Mouse (Mus musculus) splenic B cell, adult 2 months (primary cell): ENCODE results near the gene Ccne1.
"Not testable (repeated sequence)": the region's sequence is repeated elsewhere in the genome, so short reads cannot be mapped to it uniquely, and the experiment has no call there.

Source experiments
- DNase-seq: peaks from one replicate; pipeline ENCODE4 v3.0.0-alpha.2; 2011; ENCODE audit warnings: low read depth, low spot score
- H3K27me3 ChIP-seq: 2 replicates; pipeline ENCODE4 v1.6.1; 2012; ENCODE audit warnings: mild to moderate bottlenecking, low read length, moderate library complexity, mixed read lengths; ENCODE audit not compliant: control insufficient read depth, poor library complexity, insufficient read depth, severe bottlenecking
- H3K36me3 ChIP-seq: 2 replicates; pipeline ENCODE4 v1.6.1; 2012; ENCODE audit warnings: mild to moderate bottlenecking, low read length, moderate library complexity, mixed read lengths; ENCODE audit not compliant: control insufficient read depth, poor library complexity, insufficient read depth, severe bottlenecking

The Ccne1 gene

DNA sequence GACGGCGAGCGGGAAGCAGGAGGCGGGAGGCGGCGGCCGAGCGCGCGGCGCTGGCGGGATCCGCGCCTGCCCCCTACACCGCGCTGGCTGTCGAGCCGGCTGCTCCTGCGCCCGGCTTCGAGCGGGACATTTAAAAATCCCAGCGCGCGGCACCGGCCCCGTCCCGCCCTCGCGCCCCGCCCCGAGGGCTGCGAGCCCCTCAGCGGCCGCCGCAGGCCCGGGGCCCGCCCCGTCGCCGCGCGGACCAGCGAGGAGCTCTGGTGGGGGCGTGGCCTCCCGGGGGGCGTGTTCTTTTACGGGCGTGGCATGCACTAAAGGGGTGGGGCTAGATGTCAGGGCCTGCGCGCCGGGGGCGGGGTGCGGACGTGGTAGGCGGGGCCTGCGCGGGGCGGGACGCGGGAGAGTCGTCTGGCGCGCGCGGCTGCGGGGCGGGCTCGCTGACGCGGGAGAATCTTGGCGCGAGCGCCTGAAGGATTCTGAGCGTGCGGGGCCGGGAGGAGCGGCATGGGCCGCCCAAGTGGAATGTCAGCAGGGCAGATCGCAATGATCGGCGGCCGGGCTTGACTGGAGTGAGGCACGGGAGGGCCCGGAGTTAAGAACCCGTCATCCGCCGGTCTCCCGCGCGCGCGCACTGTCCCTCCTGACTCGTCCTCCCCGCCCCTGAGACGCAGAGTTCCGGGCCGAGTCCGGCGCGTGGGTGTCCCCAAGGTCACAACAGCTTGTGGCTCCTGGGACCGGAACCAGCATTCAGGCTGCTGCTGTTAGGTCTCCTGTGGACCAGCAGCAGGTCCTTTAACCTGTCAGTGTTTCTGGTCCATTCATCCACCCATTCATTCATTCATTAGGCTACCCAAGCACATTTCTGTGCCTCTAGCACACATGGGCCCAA is at the start of gene Ccne1:
TSS of gene Ccne1 (minus strand) at position 164 of the 889 bp plus-strand sequence.
- Histone ChIP-seq H3K27me3 (no peaks in the 10 kb centered on the region), H3K36me3 (no peaks in the 10 kb centered on the region)
- DNase-seq: peak; percentile 98

GRCm38 (mm10) chr7:38155829-38156228 is 48.5 kb upstream of the Ccne1 start:
- peak; percentile 56 for DNase-seq
- no peaks in the 10 kb centered on the region for H3K27me3 ChIP-seq
- no peaks in the 10 kb centered on the region for H3K36me3 ChIP-seq

GRCm38 (mm10) chr7:38152571-38152970 is 45.2 kb upstream of the Ccne1 start:
- Histone ChIP-seq H3K27me3 (no peaks in the 10 kb centered on the region), H3K36me3 (no peaks in the 10 kb centered on the region)
- no peak for DNase-seq

DNA sequence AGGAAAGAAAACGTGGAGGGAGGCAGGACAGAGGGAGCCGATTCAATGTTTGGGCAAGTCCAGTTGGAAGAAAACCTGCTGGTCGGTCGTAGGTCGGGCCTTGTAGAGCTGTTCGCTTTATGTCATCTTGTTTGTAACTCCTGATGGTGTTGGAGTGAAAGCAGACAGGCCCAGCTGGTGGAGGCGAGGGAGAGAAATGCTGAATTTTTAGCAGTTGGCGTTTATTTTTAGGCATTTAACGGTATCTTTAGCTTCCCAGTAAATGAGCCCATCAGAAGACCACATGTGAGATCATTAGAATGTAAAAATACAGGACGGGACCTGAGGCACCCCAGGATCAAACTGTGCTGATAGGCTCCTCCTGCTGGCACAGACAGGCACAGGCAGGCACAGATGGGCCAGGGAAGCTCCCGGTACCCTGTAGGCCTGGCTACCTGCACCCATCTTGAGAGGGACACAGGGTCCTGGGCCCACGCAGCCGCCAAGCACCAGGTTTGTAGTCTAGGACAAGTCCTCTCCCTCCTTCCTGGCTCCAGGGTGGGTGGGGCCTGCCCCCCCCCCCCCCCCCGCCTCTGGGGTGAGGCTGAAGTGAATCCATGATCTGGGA is 44.5 kb upstream of the Ccne1 start:
- Histone ChIP-seq H3K36me3 (no peaks in the 10 kb centered on the region), H3K27me3 (no peaks in the 10 kb centered on the region)
- DNase-seq: no peak

DNA sequence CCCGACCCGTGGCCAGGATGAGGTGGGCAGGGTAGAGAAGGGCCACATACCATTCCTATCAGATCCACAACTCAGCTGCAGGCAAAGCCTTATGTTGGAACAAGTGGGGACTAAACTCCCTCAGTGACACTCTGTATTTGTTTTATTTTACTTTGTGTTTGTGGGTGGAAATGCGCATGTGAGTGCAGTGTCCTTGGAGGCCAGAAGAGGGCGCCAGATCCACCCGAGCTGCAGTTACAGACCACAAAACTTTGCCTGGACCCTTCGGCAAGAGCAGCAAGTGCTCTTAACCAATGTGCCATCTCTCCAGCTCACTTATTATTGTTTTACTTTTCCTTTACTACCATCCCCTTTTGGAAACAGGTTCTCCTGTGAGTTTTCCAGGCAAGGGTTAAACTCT is 40.1 kb upstream of the Ccne1 start:
- Histone ChIP-seq H3K36me3 (no peaks in the 10 kb centered on the region), H3K27me3 (no peaks in the 10 kb centered on the region)
- no peak for DNase-seq

DNA sequence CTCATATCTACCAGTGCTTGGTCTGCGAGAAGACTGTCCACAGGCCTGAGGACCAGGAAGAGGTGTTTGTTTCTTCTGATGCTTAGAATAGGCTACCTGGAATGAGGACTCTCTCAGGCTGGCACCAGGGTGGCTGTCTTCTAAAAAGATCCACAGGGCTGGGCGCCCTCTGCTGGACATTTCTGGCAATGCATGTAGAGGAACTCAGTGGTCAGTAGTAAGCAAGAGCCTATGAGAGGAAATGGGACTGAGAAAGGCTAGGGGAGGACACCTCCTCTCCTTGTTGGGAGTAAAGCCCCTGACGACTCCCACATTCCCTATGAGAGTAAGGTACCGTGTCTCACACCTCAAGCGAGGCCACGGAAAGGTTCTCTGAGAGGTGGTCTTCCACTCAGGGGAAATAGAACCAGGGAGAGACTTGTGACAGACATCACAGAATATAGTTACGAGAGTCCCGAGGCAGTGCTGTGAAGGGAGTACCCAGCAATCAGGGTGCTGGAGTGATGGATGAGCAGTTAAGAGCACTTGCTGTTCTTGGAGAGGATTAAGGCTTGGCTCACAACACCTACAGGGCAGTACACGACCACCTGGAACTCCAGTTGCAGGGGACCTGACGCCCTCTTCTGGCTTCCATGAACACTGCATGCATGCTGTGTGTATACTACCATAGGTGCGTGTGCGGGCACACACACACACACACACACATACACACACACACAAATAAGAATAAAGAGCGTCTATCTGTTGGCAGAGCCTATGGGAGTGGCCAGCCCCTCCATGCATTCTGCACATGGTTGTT is 34.6 kb upstream of the Ccne1 start:
- DNase-seq: peak; percentile 91
- Histone ChIP-seq H3K27me3 (no peaks in the 10 kb centered on the region), H3K36me3 (no peaks in the 10 kb centered on the region)

DNA sequence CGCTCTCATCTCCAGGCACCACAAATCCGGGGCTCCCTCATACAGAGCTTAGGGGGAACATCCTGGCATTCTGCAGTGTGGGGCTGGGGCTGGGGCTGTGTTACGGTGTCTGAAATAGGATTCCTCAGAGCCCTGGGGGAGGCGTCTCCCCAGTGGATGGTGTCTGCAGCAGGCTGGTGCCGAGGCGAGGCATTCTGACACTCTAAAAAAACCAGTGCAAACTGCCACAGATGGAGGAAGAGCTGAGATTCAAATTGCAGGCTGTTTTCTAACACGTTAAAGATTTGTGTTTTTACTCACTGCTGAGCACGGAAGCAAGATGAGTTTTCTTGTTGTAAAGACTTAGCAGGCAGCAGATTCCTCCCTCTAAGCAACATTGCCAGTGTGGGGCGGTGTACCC is 33.0 kb upstream of the Ccne1 start:
- no peaks in the 10 kb centered on the region for H3K27me3 ChIP-seq
- H3K36me3 ChIP-seq: no peaks in the 10 kb centered on the region
- DNase-seq: no peak

- no peak for DNase-seq
- no peaks in the 10 kb centered on the region for H3K36me3 ChIP-seq
- no peaks in the 10 kb centered on the region for H3K27me3 ChIP-seq
Measured at GRCm38 (mm10) chr7:38134471-38134870, 27.1 kb upstream of the Ccne1 start.

GRCm38 (mm10) chr7:38131186-38131585 is 23.9 kb upstream of the Ccne1 start:
- no peaks in the 10 kb centered on the region for H3K36me3 ChIP-seq
- H3K27me3 ChIP-seq: no peaks in the 10 kb centered on the region
- DNase-seq: peak; percentile 77

DNA sequence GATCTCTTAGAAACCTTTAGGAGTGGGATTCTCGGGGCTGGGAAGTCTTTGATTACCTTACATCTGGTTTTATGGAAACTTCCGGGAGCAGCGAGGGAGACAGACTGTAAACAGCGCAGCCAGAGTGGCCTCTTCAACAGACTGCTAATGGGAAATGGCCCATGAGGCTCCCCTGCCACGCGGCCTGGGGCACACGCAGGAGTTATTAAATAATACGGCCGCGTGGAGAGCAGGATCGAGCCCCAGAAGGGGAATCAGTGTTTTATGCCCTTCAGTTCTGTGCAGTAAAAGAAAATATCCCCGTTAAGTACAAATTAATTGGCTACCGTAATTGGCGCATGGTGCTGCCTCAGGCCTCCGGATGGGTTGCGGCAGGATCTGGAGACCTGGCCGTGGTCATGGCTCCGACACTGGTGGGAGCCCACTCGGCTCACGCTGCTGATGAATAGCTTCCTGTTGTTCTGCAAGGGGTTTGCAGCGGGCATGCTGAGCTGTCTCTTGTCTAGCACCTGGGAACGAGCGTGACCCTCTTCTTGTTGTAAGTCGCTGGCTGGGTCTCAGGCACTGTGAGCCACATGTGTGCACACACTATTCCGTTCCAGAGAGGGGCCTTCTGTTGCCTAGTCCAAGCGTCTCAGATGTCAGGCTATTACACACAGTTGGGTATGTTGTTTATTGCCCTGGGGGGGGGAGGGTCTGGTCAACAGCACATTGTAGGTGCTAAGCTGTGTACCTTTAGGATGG is 22.8 kb upstream of the Ccne1 start:
- no peak for DNase-seq
- no peaks in the 10 kb centered on the region for H3K27me3 ChIP-seq
- H3K36me3 ChIP-seq: no peaks in the 10 kb centered on the region

- Histone ChIP-seq H3K27me3 (no peaks in the 10 kb centered on the region), H3K36me3 (no peaks in the 10 kb centered on the region)
Measured at GRCm38 (mm10) chr7:38129491-38129890, 22.2 kb upstream of the Ccne1 start.

DNA sequence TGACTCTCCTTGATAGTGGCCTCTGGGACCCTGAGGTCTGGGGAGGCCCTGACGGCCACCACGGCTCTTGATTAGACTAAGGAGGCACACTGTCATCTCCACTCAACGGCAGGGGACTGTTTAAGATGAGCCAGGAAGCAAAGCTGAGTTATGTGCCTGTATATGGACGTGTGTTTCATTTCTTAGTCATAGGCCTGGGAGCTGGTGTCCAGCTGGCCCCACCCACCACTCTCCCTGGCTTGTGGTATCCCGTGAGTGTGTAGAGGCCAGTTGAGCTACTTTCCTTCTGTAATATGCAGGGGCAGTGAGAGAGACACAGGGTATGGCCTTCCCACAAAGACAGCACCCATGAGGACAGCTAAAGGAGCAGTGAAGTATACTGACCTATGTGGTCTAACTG is 20.9 kb upstream of the Ccne1 start:
- DNase-seq, H3K36me3 ChIP-seq, H3K27me3 ChIP-seq: not testable (repeated sequence)

More at GRCm38 (mm10) chr7:38129491-38129890, 22.2 kb upstream of the Ccne1 start:
- no peak for DNase-seq

GRCm38 (mm10) chr7:38125565-38126159 is 18.3 kb upstream of the Ccne1 start:
- no peak for DNase-seq

DNA sequence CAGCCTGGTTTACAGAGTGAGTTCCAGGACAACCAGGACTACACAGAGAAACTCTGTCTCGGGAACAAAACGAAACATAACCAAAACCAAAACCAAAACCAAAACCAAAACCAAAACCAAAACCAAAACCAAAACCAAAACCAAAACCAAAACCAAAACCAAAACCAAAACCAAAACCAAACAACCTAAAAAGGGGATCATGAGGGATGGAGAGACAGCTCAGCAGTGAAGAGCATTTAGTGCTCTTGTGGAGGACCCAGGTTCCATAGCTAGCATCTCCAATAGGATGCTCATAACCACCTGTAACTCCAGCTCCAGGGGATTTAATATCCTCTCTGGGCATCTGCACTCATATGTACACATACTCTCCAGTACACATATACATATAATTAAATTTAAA is 16.8 kb upstream of the Ccne1 start:
- not testable (repeated sequence) for H3K27me3 ChIP-seq, H3K36me3 ChIP-seq
- DNase-seq: peak; percentile 33

More at GRCm38 (mm10) chr7:38125565-38126159, 18.3 kb upstream of the Ccne1 start:
- no peaks in the 10 kb centered on the region for H3K27me3 ChIP-seq
- no peaks in the 10 kb centered on the region for H3K36me3 ChIP-seq
